Mouse (Mus musculus): ENCODE measurements around the gene Glp2r.

DNA sequence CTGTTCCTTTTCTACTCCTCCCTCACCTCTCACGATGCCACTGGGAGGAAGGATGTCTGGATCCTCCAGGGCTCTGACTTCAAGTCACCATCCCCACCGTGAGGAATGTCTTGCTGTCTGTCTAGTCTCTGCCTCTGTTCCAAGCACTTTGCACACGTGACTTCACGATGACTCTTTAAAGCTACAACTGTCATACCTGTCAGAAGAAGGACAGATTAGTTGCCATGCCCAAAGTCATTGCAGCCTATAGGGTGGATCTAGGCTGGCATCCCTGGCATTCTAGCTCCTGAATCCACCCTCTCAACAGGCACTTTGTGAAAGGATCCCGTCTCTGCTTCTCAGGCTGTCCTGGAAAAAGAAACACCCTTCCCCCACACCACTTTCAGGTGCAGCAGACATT is 91.7 kb downstream of the Glp2r start:
- TF ChIP-seq MAX (IDR thresholded peaks at IDR 0.05; ENCODE audit: low read depth), result no peak
- TF ChIP-seq REST (IDR thresholded peaks at IDR 0.05; ENCODE audit: insufficient read depth, insufficient read length), result no peak
- no peak for TF ChIP-seq POLR2A (IDR thresholded peaks at IDR 0.05; ENCODE audit: insufficient read length, low read depth)
- no peak for TF ChIP-seq E2F4 (IDR thresholded peaks at IDR 0.05; ENCODE audit: insufficient read depth)
- TF ChIP-seq POLR2AphosphoS2 (IDR thresholded peaks at IDR 0.05; ENCODE audit: insufficient read length, low read depth), result no peak
- no peak for TF ChIP-seq TCF3 (IDR thresholded peaks at IDR 0.05; ENCODE audit: insufficient read length, low read depth)
- TF ChIP-seq MYOD1 (IDR thresholded peaks at IDR 0.05; ENCODE audit: control insufficient read depth in 1 of 3, insufficient read length in 2 of 3, low read depth in 2 of 3), result no peak
- no peak for TF ChIP-seq USF1 (IDR thresholded peaks at IDR 0.05; ENCODE audit: low read depth)
- no peak for TF ChIP-seq MYOG (IDR thresholded peaks at IDR 0.05; ENCODE audit: control insufficient read depth in 1 of 3, insufficient read depth in 1 of 3, insufficient read length in 2 of 3, low read depth in 2 of 3)
- no peak for TF ChIP-seq TCF12 (IDR thresholded peaks at IDR 0.05; ENCODE audit: insufficient read depth, poor library complexity, severe bottlenecking)
- no peak for TF ChIP-seq CEBPB (IDR thresholded peaks at IDR 0.05; ENCODE audit: insufficient read depth, poor library complexity, severe bottlenecking)
- TF ChIP-seq SRF (IDR thresholded peaks at IDR 0.05; ENCODE audit: control insufficient read depth, insufficient read length, low read depth), result no peak
